Mouse (Mus musculus) midbrain, embryonic 15.5 days (tissue): ENCODE data around the gene Suds3. TPM values are rescaled to one million over a fixed set of nuclear protein-coding genes. Genes with fewer than 3 reads are reported as not detected.
A peak's percentile ranks its signal among the peaks of the same experiment; 100 is the strongest.

Experiments
- ATAC-seq: fragments of 200-750 bp; cut with Nextera tagmentation; replicated peaks from 2 replicates; pipeline ENCODE4 v1.8.0; 2017; ENCODE audit warnings: moderate TSS enrichment
- H3K27ac ChIP-seq: fragments of 300-500 bp; sonication (generic); 2 replicates; pipeline ENCODE4 v1.5.1; 2015; ENCODE audit warnings: mild to moderate bottlenecking, inconsistent platforms
- H3K27me3 ChIP-seq: fragments of 300-500 bp; sonication (generic); replicated peaks from 2 replicates; pipeline ENCODE4 v1.6.1; 2015; ENCODE audit warnings: inconsistent platforms
- H3K36me3 ChIP-seq: fragments of 300-500 bp; sonication (generic); replicated peaks from 2 replicates; pipeline ENCODE4 v1.6.1; 2015; ENCODE audit warnings: inconsistent platforms
- H3K4me1 ChIP-seq: fragments of 300-500 bp; sonication (generic); 2 replicates; pipeline ENCODE4 v1.6.1; 2015; ENCODE audit warnings: inconsistent platforms
- H3K4me2 ChIP-seq: fragments of 300-500 bp; sonication (generic); 2 replicates; pipeline ENCODE4 v1.6.1; 2015; ENCODE audit warnings: inconsistent platforms, mild to moderate bottlenecking, moderate library complexity
- H3K4me3 ChIP-seq: fragments of 300-500 bp; sonication (generic); 2 replicates; pipeline ENCODE4 v1.5.1; 2015; ENCODE audit warnings: mild to moderate bottlenecking, inconsistent platforms
- H3K9ac ChIP-seq: fragments of 300-500 bp; sonication (generic); 2 replicates; pipeline ENCODE4 v1.6.1; 2015; ENCODE audit warnings: mild to moderate bottlenecking, inconsistent platforms
- H3K9me3 ChIP-seq: fragments of 300-500 bp; sonication (generic); 2 replicates; pipeline ENCODE4 v1.6.1; 2016; ENCODE audit warnings: inconsistent platforms
- WGBS: fragments of 180-500 bp; shearing (Covaris S2); methylation state at CpG from one replicate; pipeline ENCODE4 v1.1.7; 2015; ENCODE audit warnings: mixed read lengths; 5-methylcytosine and 5-hydroxymethylcytosine counted together
- polyA plus RNA-seq: library from polyadenylated mRNA; unstranded; fragments of >200 nt; fragmentation: Nextera tagmentation; extraction: Ambion mirVana; gene quantifications from 2 replicates; pipeline ENCODE4 v1.2.1, GENCODE M21; 2015

Gene Suds3
- polyA plus RNA-seq: 87.3 and 87.4 TPM in 2 replicates

- ATAC-seq: peak; percentile 82
- peak within 1 kb of the TSS; percentile 87 for H3K27ac ChIP-seq
- peak within 1 kb of the TSS; percentile 98 for H3K4me2 ChIP-seq
- WGBS: under 1% methylated on average over 58 of the region's 59 CpGs
- H3K9ac ChIP-seq: peak within 1 kb of the TSS; percentile 88
- H3K4me1 ChIP-seq: peaks cover 30% of the 10 kb centered on the region
- H3K27me3 ChIP-seq: peaks cover under 1% of the 10 kb centered on the region; the same call in 1 of the 2 replicates
- H3K4me3 ChIP-seq: peak within 1 kb of the TSS; percentile 85
- no peaks in the 10 kb centered on the region for H3K9me3 ChIP-seq
- H3K36me3 ChIP-seq: peaks cover 7% of the 10 kb centered on the region
These were observed at the start of gene Suds3 for GRCm38 (mm10) chr5:117115836-117116366. Gene Suds3 (minus strand): TSS chr5:117116113.

GRCm38 (mm10) chr5:117164923-117165322, 49.0 kb upstream of the Suds3 start:
- Histone ChIP-seq H3K27me3 (no peaks in the 10 kb centered on the region), H3K36me3 (no peaks in the 10 kb centered on the region), H3K4me1 (no peaks in the 10 kb centered on the region), H3K9ac (no peak overlapping the region), H3K4me2 (no peak overlapping the region), H3K4me3 (no peak overlapping the region), H3K27ac (no peak overlapping the region), H3K9me3 (no peaks in the 10 kb centered on the region)
- no peak for ATAC-seq
- WGBS: 69% methylated on average over 2 of the region's 2 CpGs

- no peak overlapping the region for H3K4me3 ChIP-seq
- H3K27ac ChIP-seq: no peak overlapping the region
- H3K4me1 ChIP-seq: no peaks in the 10 kb centered on the region
- H3K27me3 ChIP-seq: no peaks in the 10 kb centered on the region
- no peak overlapping the region for H3K4me2 ChIP-seq
- no peaks in the 10 kb centered on the region for H3K9me3 ChIP-seq
- no peak for ATAC-seq
- H3K36me3 ChIP-seq: no peaks in the 10 kb centered on the region
- no peak overlapping the region for H3K9ac ChIP-seq
- 82% methylated on average over 5 of the region's 5 CpGs for WGBS
These were observed 48.6 kb upstream of the Suds3 start for GRCm38 (mm10) chr5:117164516-117164915.

GRCm38 (mm10) chr5:117163790-117164189, 47.9 kb upstream of the Suds3 start:
- no peaks in the 10 kb centered on the region for H3K36me3 ChIP-seq
- 93% methylated on average over 13 of the region's 13 CpGs for WGBS
- no peak for ATAC-seq
- H3K4me1 ChIP-seq: no peaks in the 10 kb centered on the region
- no peaks in the 10 kb centered on the region for H3K9me3 ChIP-seq
- no peaks in the 10 kb centered on the region for H3K27me3 ChIP-seq
- H3K4me3 ChIP-seq: no peak overlapping the region
- H3K9ac ChIP-seq: no peak overlapping the region
- no peak overlapping the region for H3K4me2 ChIP-seq
- H3K27ac ChIP-seq: no peak overlapping the region

- no peaks in the 10 kb centered on the region for H3K9me3 ChIP-seq
- H3K4me3 ChIP-seq: no peak overlapping the region
- no peak overlapping the region for H3K27ac ChIP-seq
- no peak for ATAC-seq
- WGBS: 70% methylated on average over 10 of the region's 10 CpGs
- H3K4me2 ChIP-seq: no peak overlapping the region
- no peaks in the 10 kb centered on the region for H3K27me3 ChIP-seq
- H3K4me1 ChIP-seq: no peaks in the 10 kb centered on the region
- H3K9ac ChIP-seq: no peak overlapping the region
- H3K36me3 ChIP-seq: no peaks in the 10 kb centered on the region
These were observed 44.6 kb upstream of the Suds3 start for GRCm38 (mm10) chr5:117160499-117160898.

- Histone ChIP-seq H3K36me3 (no peaks in the 10 kb centered on the region), H3K4me3 (no peak overlapping the region), H3K4me1 (no peaks in the 10 kb centered on the region), H3K4me2 (no peak overlapping the region), H3K27ac (no peak overlapping the region), H3K9ac (no peak overlapping the region), H3K27me3 (no peaks in the 10 kb centered on the region), H3K9me3 (no peaks in the 10 kb centered on the region)
- ATAC-seq: no peak
- 48% methylated on average over 6 of the region's 6 CpGs for WGBS
These were observed 43.9 kb upstream of the Suds3 start for GRCm38 (mm10) chr5:117159805-117160291.

- 62% methylated on average over 8 of the region's 8 CpGs for WGBS
- no peak for ATAC-seq
- Histone ChIP-seq H3K27ac (no peak overlapping the region), H3K9ac (no peak overlapping the region), H3K9me3 (no peaks in the 10 kb centered on the region), H3K36me3 (no peaks in the 10 kb centered on the region), H3K4me2 (no peak overlapping the region), H3K4me3 (no peak overlapping the region), H3K4me1 (no peaks in the 10 kb centered on the region), H3K27me3 (no peaks in the 10 kb centered on the region)
These were observed 43.4 kb upstream of the Suds3 start for GRCm38 (mm10) chr5:117159326-117159725.

GRCm38 (mm10) chr5:117158335-117159018, 42.6 kb upstream of the Suds3 start:
- WGBS: 82% methylated on average over 7 of the region's 7 CpGs
- Histone ChIP-seq H3K36me3 (no peaks in the 10 kb centered on the region), H3K9me3 (no peaks in the 10 kb centered on the region), H3K4me3 (no peak overlapping the region), H3K4me1 (no peaks in the 10 kb centered on the region), H3K4me2 (no peak overlapping the region), H3K9ac (no peak overlapping the region), H3K27ac (no peak overlapping the region), H3K27me3 (no peaks in the 10 kb centered on the region)
- no peak for ATAC-seq

- no peak overlapping the region for H3K27ac ChIP-seq
- no peak overlapping the region for H3K4me2 ChIP-seq
- H3K4me1 ChIP-seq: no peaks in the 10 kb centered on the region
- ATAC-seq: no peak
- WGBS: 83% methylated on average over 15 of the region's 15 CpGs
- no peaks in the 10 kb centered on the region for H3K36me3 ChIP-seq
- no peaks in the 10 kb centered on the region for H3K27me3 ChIP-seq
- H3K9ac ChIP-seq: no peak overlapping the region
- no peaks in the 10 kb centered on the region for H3K9me3 ChIP-seq
- H3K4me3 ChIP-seq: no peak overlapping the region
These were observed 37.7 kb upstream of the Suds3 start for GRCm38 (mm10) chr5:117153527-117154091.

GRCm38 (mm10) chr5:117152944-117153343, 37.0 kb upstream of the Suds3 start:
- no peaks in the 10 kb centered on the region for H3K4me1 ChIP-seq
- no peaks in the 10 kb centered on the region for H3K27me3 ChIP-seq
- no peak overlapping the region for H3K4me3 ChIP-seq
- H3K9me3 ChIP-seq: no peaks in the 10 kb centered on the region
- H3K27ac ChIP-seq: no peak overlapping the region
- no peak overlapping the region for H3K9ac ChIP-seq
- H3K36me3 ChIP-seq: no peaks in the 10 kb centered on the region
- no peak for ATAC-seq
- H3K4me2 ChIP-seq: no peak overlapping the region

- Histone ChIP-seq H3K27ac (no peak overlapping the region), H3K4me1 (no peaks in the 10 kb centered on the region), H3K4me3 (no peak overlapping the region), H3K36me3 (no peaks in the 10 kb centered on the region), H3K4me2 (no peak overlapping the region), H3K9me3 (no peaks in the 10 kb centered on the region), H3K9ac (no peak overlapping the region), H3K27me3 (no peaks in the 10 kb centered on the region)
- WGBS: 89% methylated on average over 5 of the region's 5 CpGs
- ATAC-seq: no peak
These were observed 34.2 kb upstream of the Suds3 start for GRCm38 (mm10) chr5:117150068-117150467.

GRCm38 (mm10) chr5:117149054-117149942, 33.4 kb upstream of the Suds3 start:
- H3K4me3 ChIP-seq: no peak overlapping the region
- no peaks in the 10 kb centered on the region for H3K27me3 ChIP-seq
- no peak overlapping the region for H3K9ac ChIP-seq
- no peaks in the 10 kb centered on the region for H3K4me1 ChIP-seq
- 83% methylated on average over 16 of the region's 16 CpGs for WGBS
- H3K4me2 ChIP-seq: no peak overlapping the region
- no peak for ATAC-seq
- H3K27ac ChIP-seq: no peak overlapping the region
- H3K9me3 ChIP-seq: no peaks in the 10 kb centered on the region
- no peaks in the 10 kb centered on the region for H3K36me3 ChIP-seq
